Mouse (Mus musculus): ENCODE data around the gene Tor1aip1. TPM values are rescaled to one million over a fixed set of nuclear protein-coding genes. Genes with fewer than 3 reads are reported as not detected.
"Not testable (repeated sequence)": the region's sequence is repeated elsewhere in the genome, so short reads cannot be mapped to it uniquely, and the experiment has no call there.

Gene Tor1aip1
- polyA plus RNA-seq, 1 experiment from 2014 or later = 48.3 TPM

GRCm38 (mm10) chr1:156040731-156041401 is 4.6 kb upstream of the Tor1aip1 start:
- Histone ChIP-seq H3K4me2 (replicated peaks; ENCODE audit: low read depth, low read length) (peak overlapping the region; percentile 70), H3K27me3 (ENCODE audit: control insufficient read depth, insufficient read depth, low read length) (no peaks in the 10 kb centered on the region), H3K4me3 (ENCODE audit: low read depth, low read length) (peak overlapping the region; percentile 60), H3K27ac (ENCODE audit: low read length) (peak overlapping the region; percentile 62), H3K4me1 (ENCODE audit: control insufficient read depth, insufficient read depth, low read length) (peaks cover 9% of the 10 kb centered on the region), H3K9me3 (ENCODE audit: control insufficient read depth, low read depth, low read length) (no peaks in the 10 kb centered on the region), H3K9ac (replicated peaks; ENCODE audit: low read depth, low read length) (peak overlapping the region; percentile 60), H3K36me3 (ENCODE audit: control insufficient read depth, insufficient read depth, low read length) (peaks cover 14% of the 10 kb centered on the region)
- WGBS = under 1% methylated on average over 22 of the region's 22 CpGs
- ATAC-seq (ENCODE audit: insufficient number of reproducible peaks, insufficient read depth, low FRiP score, low read depth) = peak; percentile 89

DNA sequence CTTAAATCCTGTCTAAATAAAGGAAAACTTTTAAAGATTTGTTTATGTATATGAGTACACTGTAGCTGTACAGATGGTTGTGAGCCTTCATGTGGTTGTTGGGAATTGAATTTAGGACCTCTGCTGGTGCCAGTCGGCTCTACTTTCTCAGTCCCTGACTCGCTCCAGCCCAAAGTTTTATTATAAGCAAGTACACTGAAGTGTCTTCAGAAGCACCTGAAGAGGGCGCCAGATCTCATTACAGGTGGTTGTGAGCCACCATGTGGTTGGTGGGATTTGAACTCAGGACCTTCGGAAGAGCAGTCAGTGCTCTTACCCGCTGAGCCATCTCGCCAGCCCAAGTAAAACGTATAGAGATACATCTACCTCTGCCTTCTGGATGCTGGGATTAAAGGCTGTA is 3.7 kb upstream of the Tor1aip1 start:
- ATAC-seq (ENCODE audit: insufficient number of reproducible peaks, insufficient read depth, low FRiP score, low read depth) = not testable (repeated sequence)

GRCm38 (mm10) chr1:156037144-156037583 is 884 bp upstream of the Tor1aip1 start:
- Histone ChIP-seq H3K27ac (ENCODE audit: low read length) (peak overlapping the region; percentile 74; the same call in 1 of the 2 replicates), H3K9ac (replicated peaks; ENCODE audit: low read depth, low read length) (peak overlapping the region; percentile 25; the same call in 1 of the 2 replicates), H3K9me3 (ENCODE audit: control insufficient read depth, low read depth, low read length) (no peaks in the 10 kb centered on the region), H3K4me1 (ENCODE audit: control insufficient read depth, insufficient read depth, low read length) (peaks cover 9% of the 10 kb centered on the region), H3K36me3 (ENCODE audit: control insufficient read depth, insufficient read depth, low read length) (peaks cover 14% of the 10 kb centered on the region; the same call in 1 of the 2 replicates), H3K4me2 (replicated peaks; ENCODE audit: low read depth, low read length) (peak overlapping the region; percentile 48), H3K4me3 (ENCODE audit: low read depth, low read length) (peak overlapping the region; percentile 72; the same call in 1 of the 2 replicates), H3K27me3 (ENCODE audit: control insufficient read depth, insufficient read depth, low read length) (no peaks in the 10 kb centered on the region)
- no peak for ATAC-seq (ENCODE audit: insufficient number of reproducible peaks, insufficient read depth, low FRiP score, low read depth)
- WGBS = 35% methylated on average over 5 of the region's 5 CpGs

More for the DNA sequence above, 3.7 kb upstream of the Tor1aip1 start:
- H3K4me1 ChIP-seq (ENCODE audit: control insufficient read depth, insufficient read depth, low read length); H3K9me3 ChIP-seq (ENCODE audit: control insufficient read depth, low read depth, low read length); H3K36me3 ChIP-seq (ENCODE audit: control insufficient read depth, insufficient read depth, low read length); H3K4me2 ChIP-seq (replicated peaks; ENCODE audit: low read depth, low read length); H3K27me3 ChIP-seq (ENCODE audit: control insufficient read depth, insufficient read depth, low read length); H3K4me3 ChIP-seq (ENCODE audit: low read depth, low read length); H3K9ac ChIP-seq (replicated peaks; ENCODE audit: low read depth, low read length): not testable (repeated sequence)
- H3K27ac ChIP-seq (ENCODE audit: low read length) = peak overlapping the region; percentile 29; the same call in 1 of the 2 replicates
- 63% methylated on average over 7 of the region's 7 CpGs for WGBS

DNA sequence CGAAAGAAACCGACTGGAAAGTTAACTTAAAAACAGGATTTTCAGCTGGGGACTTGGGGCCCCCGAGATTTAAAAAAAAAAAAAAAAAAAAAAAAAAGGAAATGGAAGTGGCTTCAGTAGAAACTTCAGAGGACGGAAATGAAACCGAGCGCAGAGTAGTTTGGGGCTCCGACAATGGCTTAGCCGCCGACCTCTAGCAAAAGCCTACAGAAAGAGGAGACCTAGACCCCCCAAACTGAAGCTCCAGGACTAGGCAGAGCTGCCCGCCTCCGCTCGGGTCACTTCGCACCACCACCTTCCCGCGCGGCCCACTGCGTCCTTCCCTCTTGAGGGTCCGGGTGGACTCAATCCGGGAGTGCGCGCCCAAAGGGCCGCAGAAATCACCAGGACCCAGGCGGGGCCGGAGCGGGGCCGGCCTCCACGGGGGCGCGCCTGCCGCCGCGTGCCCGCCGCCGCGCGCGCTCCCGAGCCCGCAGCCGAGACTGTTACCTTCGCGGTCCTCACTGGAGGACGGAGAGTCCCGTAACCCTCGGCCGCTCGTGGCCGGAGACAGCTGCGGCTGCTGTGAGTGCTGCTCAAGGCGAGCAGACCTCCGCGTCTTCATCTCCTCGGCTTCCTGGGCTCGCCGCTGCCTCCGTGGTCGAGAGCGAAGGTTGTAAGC is 881 bp downstream of the Tor1aip1 start, which contains the start of gene Tor1aip2:
Gene Tor1aip2, plus strand, starts transcription at position 135 of the 661 bp plus-strand sequence.
- Histone ChIP-seq H3K36me3 (ENCODE audit: control insufficient read depth, insufficient read depth, low read length) (peaks cover 29% of the 10 kb centered on the region), H3K27me3 (ENCODE audit: control insufficient read depth, insufficient read depth, low read length) (no peaks in the 10 kb centered on the region), H3K27ac (ENCODE audit: low read length) (peak within 1 kb of the TSS; percentile 100), H3K4me1 (ENCODE audit: control insufficient read depth, insufficient read depth, low read length) (peaks cover 4% of the 10 kb centered on the region; the same call in 1 of the 2 replicates), H3K9ac (replicated peaks; ENCODE audit: low read depth, low read length) (peak within 1 kb of the TSS; percentile 85), H3K4me3 (ENCODE audit: low read depth, low read length) (peak within 1 kb of the TSS; percentile 72), H3K9me3 (ENCODE audit: control insufficient read depth, low read depth, low read length) (no peaks in the 10 kb centered on the region), H3K4me2 (replicated peaks; ENCODE audit: low read depth, low read length) (peak within 1 kb of the TSS; percentile 65)
- ATAC-seq (ENCODE audit: insufficient number of reproducible peaks, insufficient read depth, low FRiP score, low read depth) = peak; percentile 86
- WGBS = under 1% methylated on average over 59 of the region's 59 CpGs

GRCm38 (mm10) chr1:156034661-156035060 is 1.6 kb downstream of the Tor1aip1 start:
- no peaks in the 10 kb centered on the region for H3K9me3 ChIP-seq (ENCODE audit: control insufficient read depth, low read depth, low read length)
- peak overlapping the region; percentile 100; the same call in 1 of the 2 replicates for H3K27ac ChIP-seq (ENCODE audit: low read length)
- H3K36me3 ChIP-seq (ENCODE audit: control insufficient read depth, insufficient read depth, low read length) = peaks cover 31% of the 10 kb centered on the region
- no peaks in the 10 kb centered on the region for H3K27me3 ChIP-seq (ENCODE audit: control insufficient read depth, insufficient read depth, low read length)
- WGBS = 28% methylated on average over 1 of the region's 1 CpGs
- H3K4me3 ChIP-seq (ENCODE audit: low read depth, low read length) = peak overlapping the region; percentile 72
- H3K9ac ChIP-seq (replicated peaks; ENCODE audit: low read depth, low read length) = peak overlapping the region; percentile 85
- no peak for ATAC-seq (ENCODE audit: insufficient number of reproducible peaks, insufficient read depth, low FRiP score, low read depth)
- peaks cover 4% of the 10 kb centered on the region; the same call in 1 of the 2 replicates for H3K4me1 ChIP-seq (ENCODE audit: control insufficient read depth, insufficient read depth, low read length)
- peak overlapping the region; percentile 65 for H3K4me2 ChIP-seq (replicated peaks; ENCODE audit: low read depth, low read length)

DNA sequence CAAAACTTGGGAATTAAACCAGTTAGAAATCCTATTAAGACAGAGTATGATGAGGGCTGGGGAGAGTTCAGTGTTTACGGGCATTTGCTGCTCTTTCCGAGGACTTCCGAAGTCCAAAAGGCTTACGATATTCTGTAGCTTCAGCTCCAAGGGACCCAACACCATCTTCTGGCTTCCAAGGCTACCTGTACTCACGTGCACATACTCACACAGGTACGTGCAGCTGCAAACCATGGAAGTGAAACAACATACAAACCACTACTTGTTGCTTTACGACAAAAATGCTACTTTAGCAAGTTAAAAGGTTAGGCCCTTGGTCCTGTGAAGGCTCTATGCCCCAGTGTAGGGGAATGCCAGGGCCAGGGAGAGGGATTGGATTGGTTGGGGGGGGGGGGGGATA is 2.4 kb downstream of the Tor1aip1 start:
- H3K36me3 ChIP-seq (ENCODE audit: control insufficient read depth, insufficient read depth, low read length) = peaks cover 37% of the 10 kb centered on the region
- peaks cover 4% of the 10 kb centered on the region; the same call in 1 of the 2 replicates for H3K4me1 ChIP-seq (ENCODE audit: control insufficient read depth, insufficient read depth, low read length)
- no peak overlapping the region for H3K9ac ChIP-seq (replicated peaks; ENCODE audit: low read depth, low read length)
- no peaks in the 10 kb centered on the region for H3K9me3 ChIP-seq (ENCODE audit: control insufficient read depth, low read depth, low read length)
- ATAC-seq (ENCODE audit: insufficient number of reproducible peaks, insufficient read depth, low FRiP score, low read depth) = no peak
- WGBS = 95% methylated on average over 7 of the region's 7 CpGs
- H3K4me3 ChIP-seq (ENCODE audit: low read depth, low read length) = no peak overlapping the region
- no peak overlapping the region for H3K4me2 ChIP-seq (replicated peaks; ENCODE audit: low read depth, low read length)
- no peak overlapping the region for H3K27ac ChIP-seq (ENCODE audit: low read length)
- H3K27me3 ChIP-seq (ENCODE audit: control insufficient read depth, insufficient read depth, low read length) = no peaks in the 10 kb centered on the region

GRCm38 (mm10) chr1:156028340-156028975 is 7.8 kb downstream of the Tor1aip1 start:
- H3K9me3 ChIP-seq (ENCODE audit: control insufficient read depth, low read depth, low read length) = no peaks in the 10 kb centered on the region
- no peak overlapping the region for H3K4me3 ChIP-seq (ENCODE audit: low read depth, low read length)
- no peaks in the 10 kb centered on the region for H3K27me3 ChIP-seq (ENCODE audit: control insufficient read depth, insufficient read depth, low read length)
- 90% methylated on average over 4 of the region's 4 CpGs for WGBS
- H3K4me1 ChIP-seq (ENCODE audit: control insufficient read depth, insufficient read depth, low read length) = no peaks in the 10 kb centered on the region
- no peak overlapping the region for H3K4me2 ChIP-seq (replicated peaks; ENCODE audit: low read depth, low read length)
- H3K27ac ChIP-seq (ENCODE audit: low read length) = no peak overlapping the region
- H3K36me3 ChIP-seq (ENCODE audit: control insufficient read depth, insufficient read depth, low read length) = peaks cover 49% of the 10 kb centered on the region
- no peak overlapping the region for H3K9ac ChIP-seq (replicated peaks; ENCODE audit: low read depth, low read length)
- no peak for ATAC-seq (ENCODE audit: insufficient number of reproducible peaks, insufficient read depth, low FRiP score, low read depth)

GRCm38 (mm10) chr1:156027849-156028248 is 8.4 kb downstream of the Tor1aip1 start:
- H3K36me3 ChIP-seq (ENCODE audit: control insufficient read depth, insufficient read depth, low read length) = peaks cover 44% of the 10 kb centered on the region
- no peak for ATAC-seq (ENCODE audit: insufficient number of reproducible peaks, insufficient read depth, low FRiP score, low read depth)
- 95% methylated on average over 3 of the region's 3 CpGs for WGBS

More at GRCm38 (mm10) chr1:156027849-156028248, 8.4 kb downstream of the Tor1aip1 start:
- no peaks in the 10 kb centered on the region for H3K27me3 ChIP-seq (ENCODE audit: control insufficient read depth, insufficient read depth, low read length)
- H3K4me2 ChIP-seq (replicated peaks; ENCODE audit: low read depth, low read length) = no peak overlapping the region
- no peaks in the 10 kb centered on the region for H3K4me1 ChIP-seq (ENCODE audit: control insufficient read depth, insufficient read depth, low read length)
- H3K9me3 ChIP-seq (ENCODE audit: control insufficient read depth, low read depth, low read length) = no peaks in the 10 kb centered on the region
- H3K9ac ChIP-seq (replicated peaks; ENCODE audit: low read depth, low read length) = no peak overlapping the region
- no peak overlapping the region for H3K4me3 ChIP-seq (ENCODE audit: low read depth, low read length)
- H3K27ac ChIP-seq (ENCODE audit: low read length) = no peak overlapping the region
